Mouse (Mus musculus): ENCODE results near the gene Zfp710. TPM values are rescaled to one million over a fixed set of nuclear protein-coding genes. Genes with fewer than 3 reads are reported as not detected.

Gene Zfp710
- polyA plus RNA-seq, 1 experiment: 0.20 TPM

GRCm38 (mm10) chr7:80051835-80052234, 27.2 kb downstream of the Zfp710 start:
- Histone ChIP-seq H3K36me3 (ENCODE audit: control insufficient read depth) (no peaks in the 10 kb centered on the region), H3K4me3 (replicated peaks) (no peak overlapping the region), H3K27me3 (ENCODE audit: control insufficient read depth) (no peaks in the 10 kb centered on the region), H3K4me1 (ENCODE audit: control insufficient read depth) (peaks cover 11% of the 10 kb centered on the region), H3K9me3 (ENCODE audit: control insufficient read depth, low read length) (no peaks in the 10 kb centered on the region)
- TF ChIP-seq GATA1 (IDR thresholded peaks at IDR 0.05; ENCODE audit: low read length) (no peak), TAL1 (IDR thresholded peaks at IDR 0.05; ENCODE audit: low read length) (no peak)

GRCm38 (mm10) chr7:80052261-80052660, 27.6 kb downstream of the Zfp710 start:
- H3K9me3 ChIP-seq (ENCODE audit: control insufficient read depth, low read length): no peaks in the 10 kb centered on the region
- no peak overlapping the region for H3K4me3 ChIP-seq (replicated peaks)
- no peaks in the 10 kb centered on the region for H3K36me3 ChIP-seq (ENCODE audit: control insufficient read depth)
- no peaks in the 10 kb centered on the region for H3K27me3 ChIP-seq (ENCODE audit: control insufficient read depth)
- H3K4me1 ChIP-seq (ENCODE audit: control insufficient read depth): peaks cover 13% of the 10 kb centered on the region
- TF ChIP-seq GATA1 (IDR thresholded peaks at IDR 0.05; ENCODE audit: low read length): no peak
- no peak for TF ChIP-seq TAL1 (IDR thresholded peaks at IDR 0.05; ENCODE audit: low read length)

GRCm38 (mm10) chr7:80053147-80053546, 28.5 kb downstream of the Zfp710 start:
- Histone ChIP-seq H3K36me3 (ENCODE audit: control insufficient read depth) (no peaks in the 10 kb centered on the region), H3K27me3 (ENCODE audit: control insufficient read depth) (no peaks in the 10 kb centered on the region), H3K4me3 (replicated peaks) (no peak overlapping the region), H3K4me1 (ENCODE audit: control insufficient read depth) (peaks cover 17% of the 10 kb centered on the region), H3K9me3 (ENCODE audit: control insufficient read depth, low read length) (no peaks in the 10 kb centered on the region)
- TF ChIP-seq GATA1 (IDR thresholded peaks at IDR 0.05; ENCODE audit: low read length): no peak
- TF ChIP-seq TAL1 (IDR thresholded peaks at IDR 0.05; ENCODE audit: low read length): no peak

- Histone ChIP-seq H3K27me3 (ENCODE audit: control insufficient read depth) (no peaks in the 10 kb centered on the region), H3K4me3 (replicated peaks) (no peak overlapping the region), H3K9me3 (ENCODE audit: control insufficient read depth, low read length) (no peaks in the 10 kb centered on the region), H3K36me3 (ENCODE audit: control insufficient read depth) (no peaks in the 10 kb centered on the region), H3K4me1 (ENCODE audit: control insufficient read depth) (peaks cover 22% of the 10 kb centered on the region)
- TF ChIP-seq TAL1 (IDR thresholded peaks at IDR 0.05; ENCODE audit: low read length) (no peak), GATA1 (IDR thresholded peaks at IDR 0.05; ENCODE audit: low read length) (no peak)
These were observed 31.2 kb downstream of the Zfp710 start for GRCm38 (mm10) chr7:80055781-80056180.

- TF ChIP-seq TAL1 (IDR thresholded peaks at IDR 0.05; ENCODE audit: low read length) (no peak), GATA1 (IDR thresholded peaks at IDR 0.05; ENCODE audit: low read length) (no peak)
- Histone ChIP-seq H3K4me3 (replicated peaks) (no peak overlapping the region), H3K27me3 (ENCODE audit: control insufficient read depth) (no peaks in the 10 kb centered on the region), H3K36me3 (ENCODE audit: control insufficient read depth) (no peaks in the 10 kb centered on the region), H3K9me3 (ENCODE audit: control insufficient read depth, low read length) (no peaks in the 10 kb centered on the region), H3K4me1 (ENCODE audit: control insufficient read depth) (peaks cover 22% of the 10 kb centered on the region)
These were observed 32.5 kb downstream of the Zfp710 start for GRCm38 (mm10) chr7:80057002-80057691.

GRCm38 (mm10) chr7:80057781-80058180, 33.2 kb downstream of the Zfp710 start:
- H3K27me3 ChIP-seq (ENCODE audit: control insufficient read depth): no peaks in the 10 kb centered on the region
- no peak for TF ChIP-seq GATA1 (IDR thresholded peaks at IDR 0.05; ENCODE audit: low read length)
- TF ChIP-seq TAL1 (IDR thresholded peaks at IDR 0.05; ENCODE audit: low read length): no peak
- no peaks in the 10 kb centered on the region for H3K9me3 ChIP-seq (ENCODE audit: control insufficient read depth, low read length)
- no peak overlapping the region for H3K4me3 ChIP-seq (replicated peaks)
- peaks cover 22% of the 10 kb centered on the region for H3K4me1 ChIP-seq (ENCODE audit: control insufficient read depth)
- H3K36me3 ChIP-seq (ENCODE audit: control insufficient read depth): no peaks in the 10 kb centered on the region

- TF ChIP-seq TAL1 (IDR thresholded peaks at IDR 0.05; ENCODE audit: low read length): no peak
- TF ChIP-seq GATA1 (IDR thresholded peaks at IDR 0.05; ENCODE audit: low read length): no peak
- Histone ChIP-seq H3K27me3 (ENCODE audit: control insufficient read depth) (no peaks in the 10 kb centered on the region), H3K9me3 (ENCODE audit: control insufficient read depth, low read length) (no peaks in the 10 kb centered on the region), H3K4me1 (ENCODE audit: control insufficient read depth) (peaks cover 22% of the 10 kb centered on the region), H3K36me3 (ENCODE audit: control insufficient read depth) (no peaks in the 10 kb centered on the region), H3K4me3 (replicated peaks) (no peak overlapping the region)
These were observed 33.9 kb downstream of the Zfp710 start for GRCm38 (mm10) chr7:80058405-80059063.

GRCm38 (mm10) chr7:80059064-80059838, 34.6 kb downstream of the Zfp710 start:
- TF ChIP-seq GATA1 (IDR thresholded peaks at IDR 0.05; ENCODE audit: low read length): no peak
- no peak for TF ChIP-seq TAL1 (IDR thresholded peaks at IDR 0.05; ENCODE audit: low read length)
- Histone ChIP-seq H3K27me3 (ENCODE audit: control insufficient read depth) (no peaks in the 10 kb centered on the region), H3K4me1 (ENCODE audit: control insufficient read depth) (peaks cover 22% of the 10 kb centered on the region), H3K9me3 (ENCODE audit: control insufficient read depth, low read length) (no peaks in the 10 kb centered on the region), H3K36me3 (ENCODE audit: control insufficient read depth) (no peaks in the 10 kb centered on the region), H3K4me3 (replicated peaks) (no peak overlapping the region)
